Mouse (Mus musculus) kidney, adult 8-10 months (tissue): ENCODE measurements around the gene Oas1d.
"Not testable (repeated sequence)": the region's sequence is repeated elsewhere in the genome, so short reads cannot be mapped to it uniquely, and the experiment has no call there.

Experiments used
- DNase-seq, 2 experiments: peaks; one replicate each; pipeline ENCODE4 v3.0.0; 2022

The Oas1d gene

DNA sequence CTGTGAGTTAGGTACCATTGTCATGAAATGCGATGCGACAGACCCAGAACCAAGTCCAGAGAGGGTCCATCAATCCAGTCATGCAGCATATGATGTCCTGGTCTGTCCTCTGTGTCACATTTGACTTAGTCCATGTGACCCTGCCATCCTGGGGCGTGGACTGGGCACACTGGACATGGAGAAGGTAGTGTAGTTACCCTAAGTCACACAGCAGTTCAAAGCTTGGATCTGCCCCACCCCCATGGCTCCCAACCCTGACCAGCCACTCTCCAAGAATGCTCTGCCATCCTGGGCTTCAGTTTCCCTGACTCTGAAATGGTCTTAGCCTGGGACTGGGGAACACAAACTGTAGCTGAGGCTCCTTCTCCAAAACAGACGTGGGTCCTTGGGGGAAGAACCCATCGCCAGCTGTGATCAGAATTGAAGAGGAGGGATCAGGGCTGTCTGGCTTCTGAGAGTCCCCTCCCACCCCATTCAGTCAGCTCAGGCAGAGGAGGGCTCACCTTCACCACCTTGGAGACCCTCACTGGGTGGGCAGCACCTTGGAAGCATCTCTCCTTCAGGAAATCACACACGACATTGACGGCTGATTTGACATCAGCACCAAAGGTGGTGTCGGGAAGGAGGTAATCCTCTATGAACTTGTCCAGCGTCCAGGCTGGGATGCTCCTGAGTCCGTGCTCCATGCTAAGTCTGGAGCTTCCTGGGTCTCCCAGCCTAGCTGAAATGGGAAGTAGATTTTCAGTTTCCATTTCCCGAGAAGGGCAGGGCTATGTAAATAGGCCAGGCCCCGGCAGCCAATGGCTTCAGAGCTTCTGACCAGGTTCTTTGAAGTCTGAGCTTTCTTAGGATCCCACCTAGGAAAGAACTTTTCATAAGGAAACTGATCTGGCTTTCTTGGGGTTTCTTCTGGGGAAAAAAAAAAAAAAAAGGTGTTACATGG, 7.3 kb upstream of the Oas1d start, which contains the start of gene Oas1a:
TSS of gene Oas1a (minus strand) at position 731 of the 943 bp plus-strand sequence.
- DNase-seq, result not testable (repeated sequence)

DNA sequence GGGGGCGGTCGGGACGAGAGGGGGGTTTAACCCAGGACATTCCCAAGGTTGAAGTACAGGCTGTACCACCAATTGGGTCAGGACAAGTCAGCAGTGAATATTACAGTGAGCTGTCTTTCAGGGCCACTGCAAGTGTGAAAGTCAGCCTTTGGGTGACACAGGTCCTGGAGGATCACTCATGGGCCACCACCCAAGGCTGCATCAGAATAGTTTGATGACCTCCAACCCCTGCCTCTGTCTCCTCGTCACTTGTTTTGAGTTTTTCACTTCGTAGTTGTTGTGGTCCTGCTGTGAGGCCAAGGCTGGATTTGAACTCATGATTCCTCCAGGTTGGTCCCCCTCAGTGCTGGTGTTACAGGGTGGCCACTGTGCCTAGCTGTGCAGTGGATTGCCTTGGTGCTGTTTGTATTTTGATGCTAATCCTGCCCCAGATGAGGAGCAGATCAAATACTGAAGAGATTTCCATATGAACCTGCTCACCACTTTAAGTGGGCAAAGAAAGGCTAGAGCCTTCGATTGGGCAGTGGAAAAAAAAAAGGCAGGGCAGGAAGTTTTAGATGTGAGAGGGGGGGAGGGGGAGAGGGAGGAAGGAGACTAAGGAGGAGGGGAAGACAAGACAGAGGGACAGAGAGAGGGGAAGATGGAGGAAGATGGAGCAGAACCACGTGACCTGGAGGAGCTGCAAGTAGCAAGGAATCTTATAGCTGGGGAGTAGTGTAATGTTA, 6.0 kb upstream of the Oas1d start:
- DNase-seq, result no peak

DNA sequence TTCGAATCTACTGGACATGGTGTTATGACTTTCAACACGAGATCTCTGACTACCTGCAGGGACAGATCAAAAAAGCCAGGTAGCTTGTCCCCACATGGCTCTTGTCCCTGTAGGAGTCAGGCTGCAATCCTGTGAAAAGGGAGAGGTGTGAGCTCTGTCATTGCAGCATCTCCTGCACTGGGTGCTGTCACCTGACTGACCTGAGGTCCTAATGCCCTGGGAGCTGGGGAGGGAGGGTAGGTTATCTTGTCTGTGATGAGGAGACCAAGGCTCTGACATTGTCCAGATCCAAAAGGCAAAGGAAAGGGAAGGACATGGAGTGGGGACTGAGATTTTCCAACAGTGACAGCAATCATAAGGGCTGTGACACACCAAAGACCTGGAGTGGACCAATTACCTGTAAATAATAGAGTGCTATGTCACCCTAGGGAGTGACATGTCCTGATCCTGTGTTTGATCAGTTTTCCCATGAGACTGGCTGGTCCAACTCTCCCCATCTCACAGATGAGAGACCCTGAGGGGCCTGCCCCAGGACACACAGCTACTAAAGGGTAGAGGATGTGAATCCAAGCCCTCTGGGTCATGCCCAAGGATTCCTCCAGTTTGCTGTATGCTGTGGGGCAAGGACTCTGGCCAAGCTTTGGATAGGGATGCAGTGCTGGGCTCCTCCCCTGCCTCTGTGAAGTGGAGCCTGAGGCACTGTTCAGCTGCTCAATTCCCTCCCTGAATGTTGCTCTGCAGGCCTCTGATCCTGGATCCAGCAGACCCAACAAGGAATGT, 5.0 kb downstream of the Oas1d start:
- DNase-seq, result not testable (repeated sequence)

DNA sequence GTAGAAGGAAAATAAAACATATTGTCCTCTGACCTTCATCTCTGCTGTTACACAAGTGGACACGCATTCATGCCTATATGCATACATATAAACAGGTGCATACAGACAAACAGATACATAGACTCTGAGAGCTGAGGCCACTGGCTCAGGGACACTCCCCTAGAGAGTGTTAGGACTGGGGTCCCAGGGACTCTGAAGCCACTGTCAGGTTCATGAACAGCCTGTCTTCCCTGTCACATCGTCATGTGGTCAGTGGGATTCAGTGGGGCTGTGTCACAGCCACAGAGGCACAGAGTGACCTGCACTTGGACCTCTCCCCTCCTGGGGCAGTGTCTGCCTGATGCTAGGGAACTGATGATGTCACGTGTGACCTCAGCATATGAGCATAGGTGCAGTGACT, 6.0 kb downstream of the Oas1d start:
- no peak for DNase-seq

DNA sequence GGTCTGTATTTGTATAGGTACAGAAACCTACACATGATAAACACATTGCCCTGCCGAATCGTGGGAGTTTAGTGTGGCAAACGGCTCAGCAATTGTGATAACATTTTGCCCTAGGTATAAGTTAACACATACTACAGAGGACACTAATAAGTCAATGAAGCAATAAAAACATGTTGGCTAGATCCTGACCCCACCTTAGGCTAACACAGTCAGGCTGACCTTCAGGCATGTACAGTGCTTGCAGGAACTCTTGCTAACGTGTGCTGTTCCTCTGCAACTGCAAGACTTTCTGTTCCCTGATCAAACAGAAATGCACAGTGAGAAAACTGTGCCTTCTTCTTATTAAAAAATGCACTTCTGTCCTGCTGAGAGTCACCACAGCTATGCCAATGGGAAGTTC, 9.6 kb downstream of the Oas1d start:
- DNase-seq, result no peak

DNA sequence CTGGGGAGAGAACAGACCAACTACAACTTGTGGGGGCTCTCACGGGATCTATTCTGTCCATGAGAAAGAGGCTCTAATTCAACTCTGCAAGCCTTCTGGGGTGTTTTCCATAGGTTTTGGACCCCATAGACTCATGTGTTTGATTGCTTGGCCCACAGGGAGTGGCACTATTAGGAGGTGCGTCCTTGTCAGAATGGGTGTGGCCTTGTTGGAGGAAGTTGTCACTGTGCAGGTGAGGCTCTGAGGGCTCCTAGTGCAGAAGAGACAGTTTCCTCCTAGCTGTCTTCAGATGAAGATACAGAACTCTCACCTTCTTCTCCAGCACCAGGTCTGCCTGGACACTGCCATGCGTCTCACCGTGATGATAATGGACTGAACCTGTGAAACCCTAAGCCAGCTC, 10.2 kb downstream of the Oas1d start:
- not testable (repeated sequence) for DNase-seq

DNA sequence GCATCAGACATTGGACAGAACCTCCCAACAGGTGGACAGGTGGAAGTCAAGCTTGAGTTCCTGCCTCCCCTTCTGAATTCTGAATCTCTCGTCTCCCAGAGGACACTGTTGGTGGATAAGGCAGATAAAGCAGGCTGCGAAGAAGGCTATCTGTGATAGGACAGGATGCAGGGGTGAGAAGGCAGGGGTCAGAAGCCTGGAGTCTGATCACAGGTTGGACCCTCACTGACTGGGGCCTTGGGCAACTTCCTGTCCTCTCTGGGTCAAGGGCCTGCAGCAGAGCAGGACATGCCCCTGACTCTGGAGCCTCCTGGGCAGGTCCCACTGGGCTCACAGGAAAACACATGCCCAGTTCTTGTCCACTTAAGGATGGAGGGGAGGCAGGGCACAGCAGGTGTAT, 12.0 kb downstream of the Oas1d start:
- DNase-seq, result not testable (repeated sequence)

DNA sequence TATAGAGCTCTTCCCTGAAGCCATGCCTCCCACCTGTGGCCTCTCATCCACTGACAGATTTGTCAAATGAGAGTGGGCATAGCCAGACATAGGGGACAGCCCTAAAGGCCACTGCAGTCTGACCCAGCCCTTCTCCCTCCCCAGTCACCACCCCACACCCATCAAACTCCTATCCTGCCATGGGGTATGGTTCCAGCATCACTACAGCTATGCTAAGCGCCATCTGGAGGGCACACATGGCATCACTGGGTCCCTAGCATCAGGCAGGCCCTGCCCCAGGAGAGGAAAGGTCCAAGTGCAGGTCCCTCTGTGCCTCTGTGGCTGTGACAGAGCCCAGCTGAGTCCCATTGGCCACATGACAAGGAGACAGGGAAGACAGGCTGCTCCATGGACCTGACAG, 12.7 kb downstream of the Oas1d start:
- DNase-seq, result no peak

DNA sequence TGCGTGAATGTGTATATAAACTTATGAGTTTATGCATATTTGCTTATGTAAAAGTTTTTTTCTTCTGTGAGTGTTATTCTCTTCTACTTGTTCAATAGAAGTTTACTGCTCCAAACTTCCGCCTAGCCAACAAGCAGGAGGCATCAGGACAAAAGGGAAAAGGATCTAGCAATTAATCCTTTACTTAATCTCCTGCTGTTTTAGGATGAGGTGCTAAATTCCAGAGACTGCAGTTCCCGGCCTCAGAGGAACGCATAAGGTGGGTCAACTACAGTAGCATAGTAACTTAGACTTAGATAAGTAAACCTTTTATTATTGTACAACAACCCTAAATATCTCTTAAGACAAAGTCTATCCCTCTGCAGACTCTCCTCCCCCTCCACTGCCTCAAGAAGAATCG, 19.6 kb downstream of the Oas1d start:
- no peak for DNase-seq

DNA sequence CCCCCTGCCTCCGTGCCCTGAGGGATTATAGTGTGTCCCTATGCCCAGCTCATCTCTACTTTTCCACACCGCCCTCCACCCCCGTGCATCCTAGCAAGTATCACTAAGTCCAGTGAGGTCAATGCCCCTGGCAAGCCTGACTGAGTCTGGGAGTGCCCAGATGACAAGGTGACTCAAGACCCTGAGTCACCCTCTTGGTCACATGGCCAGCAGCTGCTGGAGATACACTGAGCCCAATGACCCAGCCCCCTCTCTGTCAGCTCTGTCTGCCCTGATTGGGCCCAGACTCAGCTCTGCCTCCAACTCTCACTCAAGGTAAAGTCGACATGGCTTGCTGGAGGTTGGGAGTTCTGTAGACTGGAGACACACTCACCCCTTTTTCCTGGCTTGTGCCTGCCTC, 23.5 kb downstream of the Oas1d start:
- no peak for DNase-seq

DNA sequence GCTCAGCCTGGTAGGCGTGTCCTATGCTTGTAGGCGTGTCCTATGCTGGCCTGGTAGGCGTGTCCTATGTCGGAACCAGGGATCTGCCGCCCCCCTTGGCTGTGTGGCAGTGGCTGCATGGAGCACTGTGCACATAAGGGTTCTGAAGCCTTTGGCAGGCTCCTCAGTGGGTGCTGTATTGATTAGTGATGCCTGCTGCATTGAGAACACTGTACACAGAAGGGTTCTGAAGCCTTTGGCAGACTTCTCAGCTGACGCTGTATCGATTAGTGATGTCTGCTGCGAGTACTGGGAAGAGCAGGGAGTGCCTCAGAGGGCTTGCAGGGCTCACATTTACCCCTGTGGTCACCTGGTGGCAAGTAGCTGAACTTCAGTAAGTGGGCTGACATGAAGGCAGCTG, 24.2 kb downstream of the Oas1d start:
- DNase-seq, result no peak

DNA sequence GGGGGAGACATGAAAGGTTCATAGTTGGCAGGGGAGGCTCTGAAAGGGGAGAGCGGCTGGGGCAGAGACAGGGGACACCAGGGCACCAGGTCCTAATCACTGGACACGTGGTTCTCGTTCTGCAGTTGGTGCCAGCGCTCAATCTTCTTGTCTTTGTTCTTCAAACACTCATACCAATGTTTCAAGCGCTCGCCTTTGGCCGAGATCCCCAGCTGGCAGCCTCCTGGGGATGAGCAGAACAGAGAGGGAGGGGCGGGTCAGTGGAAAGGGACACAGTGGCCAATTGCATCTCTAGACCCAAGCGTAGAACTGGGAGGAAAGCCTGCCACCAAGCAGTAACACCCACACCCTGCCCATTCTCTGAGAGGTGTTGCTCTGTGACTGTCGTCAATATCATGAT, 27.7 kb downstream of the Oas1d start:
- no peak for DNase-seq

DNA sequence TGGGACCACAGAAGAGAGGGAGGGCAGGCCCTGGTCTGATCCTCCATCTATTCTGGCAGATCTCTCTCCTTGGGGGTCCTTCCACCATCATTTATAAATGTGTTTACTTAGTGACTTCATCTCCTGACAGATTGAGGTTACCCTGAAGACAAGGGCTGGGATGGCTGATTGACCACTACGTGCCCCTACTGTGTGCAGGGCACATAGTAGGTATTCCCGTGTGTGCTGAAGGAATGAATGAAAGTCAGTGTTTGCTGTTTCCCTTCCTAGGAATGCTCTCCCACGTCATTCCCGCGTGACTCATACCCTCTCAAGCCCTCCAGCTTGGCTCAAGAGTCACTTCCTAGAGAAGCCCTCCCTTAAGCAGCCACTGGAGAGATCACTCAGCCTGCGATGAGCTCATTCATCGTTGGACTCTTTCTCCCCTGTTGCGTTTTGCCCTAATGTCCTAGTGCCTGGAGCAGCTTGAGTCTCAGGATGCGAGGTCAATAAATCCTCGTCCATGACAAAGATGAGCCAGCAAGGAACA, 38.0 kb downstream of the Oas1d start:
- no peak for DNase-seq

DNA sequence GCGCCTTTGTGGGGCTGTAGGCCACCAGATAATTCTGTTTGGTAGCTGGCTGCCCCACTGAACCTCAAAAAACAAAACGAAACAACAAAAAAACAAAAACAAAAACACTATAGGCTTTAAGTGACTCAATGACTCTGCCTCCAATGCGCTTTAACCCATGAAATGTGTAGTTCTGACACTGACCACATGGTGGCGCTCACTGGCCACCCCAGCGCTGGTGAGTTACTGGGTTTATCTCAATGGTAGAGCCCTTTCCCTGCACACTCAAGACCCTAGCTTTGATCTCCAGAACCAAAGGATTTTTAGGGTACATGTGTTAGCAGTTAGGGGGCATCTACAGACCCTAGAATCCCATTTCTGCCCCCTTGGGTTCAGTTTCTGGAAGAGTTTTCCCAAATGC, 39.6 kb downstream of the Oas1d start:
- DNase-seq, result peak in 1 of 2 experiments; percentile 17

DNA sequence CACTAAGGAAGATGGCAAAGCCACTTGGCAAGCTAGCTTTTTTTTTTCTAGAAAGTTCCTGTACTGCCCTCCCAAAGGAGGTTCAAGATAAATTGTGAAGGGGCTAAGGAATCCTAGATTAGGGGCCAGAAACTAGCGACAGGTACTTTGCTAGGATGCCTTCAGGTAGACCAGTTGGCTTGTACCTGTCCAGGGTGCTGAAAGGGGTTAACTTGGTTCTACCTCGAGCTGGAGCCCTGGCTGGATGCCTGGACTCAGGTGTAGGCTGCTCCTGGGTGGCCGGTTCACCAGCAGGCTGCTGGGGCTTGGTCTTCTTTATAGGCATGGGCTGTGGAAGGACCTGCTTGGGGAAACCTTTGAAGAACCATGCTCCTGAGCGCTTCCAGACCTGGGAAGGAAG, 46.7 kb downstream of the Oas1d start:
- peak in 1 of 2 experiments; percentile 8 for DNase-seq

DNA sequence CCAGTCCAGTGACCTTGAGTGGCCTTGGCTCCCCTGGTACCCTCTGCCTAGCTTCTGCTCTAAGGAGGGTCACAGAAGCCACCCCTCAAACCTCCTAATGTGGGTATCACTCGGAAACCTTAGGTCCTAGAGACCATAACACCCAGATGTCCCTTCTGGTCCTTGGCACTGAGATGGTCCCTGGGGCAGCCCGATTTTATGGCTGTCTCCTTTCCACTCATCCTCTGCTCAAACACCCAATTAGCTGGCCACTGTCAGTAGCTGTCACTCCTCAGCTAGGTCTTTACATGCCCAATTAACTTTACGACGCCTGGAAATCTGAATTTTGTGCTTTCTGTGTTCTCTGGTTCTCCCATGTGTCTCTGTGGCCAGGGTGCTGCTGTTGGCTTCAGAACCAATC, 51.8 kb downstream of the Oas1d start:
- no peak for DNase-seq

DNA sequence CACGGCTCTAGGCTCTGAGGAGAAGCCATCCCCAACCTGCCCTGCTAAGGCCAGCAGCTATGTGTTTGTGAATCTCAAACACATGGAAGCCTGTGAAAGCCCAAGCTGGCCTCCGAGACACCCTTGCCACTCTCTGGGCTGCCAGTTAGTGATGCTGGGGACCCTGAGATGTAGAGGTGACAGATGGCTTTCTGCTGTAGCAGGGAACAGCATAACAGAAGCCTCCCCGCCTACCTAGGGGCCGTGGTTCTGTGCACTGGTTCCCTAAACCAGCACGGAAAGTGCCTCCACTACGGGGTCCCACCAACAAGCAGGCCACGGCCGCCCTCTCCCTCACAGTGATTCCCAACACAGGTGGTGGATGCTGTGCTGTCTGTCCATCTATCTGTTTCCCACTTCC, 52.6 kb downstream of the Oas1d start:
- no peak for DNase-seq

DNA sequence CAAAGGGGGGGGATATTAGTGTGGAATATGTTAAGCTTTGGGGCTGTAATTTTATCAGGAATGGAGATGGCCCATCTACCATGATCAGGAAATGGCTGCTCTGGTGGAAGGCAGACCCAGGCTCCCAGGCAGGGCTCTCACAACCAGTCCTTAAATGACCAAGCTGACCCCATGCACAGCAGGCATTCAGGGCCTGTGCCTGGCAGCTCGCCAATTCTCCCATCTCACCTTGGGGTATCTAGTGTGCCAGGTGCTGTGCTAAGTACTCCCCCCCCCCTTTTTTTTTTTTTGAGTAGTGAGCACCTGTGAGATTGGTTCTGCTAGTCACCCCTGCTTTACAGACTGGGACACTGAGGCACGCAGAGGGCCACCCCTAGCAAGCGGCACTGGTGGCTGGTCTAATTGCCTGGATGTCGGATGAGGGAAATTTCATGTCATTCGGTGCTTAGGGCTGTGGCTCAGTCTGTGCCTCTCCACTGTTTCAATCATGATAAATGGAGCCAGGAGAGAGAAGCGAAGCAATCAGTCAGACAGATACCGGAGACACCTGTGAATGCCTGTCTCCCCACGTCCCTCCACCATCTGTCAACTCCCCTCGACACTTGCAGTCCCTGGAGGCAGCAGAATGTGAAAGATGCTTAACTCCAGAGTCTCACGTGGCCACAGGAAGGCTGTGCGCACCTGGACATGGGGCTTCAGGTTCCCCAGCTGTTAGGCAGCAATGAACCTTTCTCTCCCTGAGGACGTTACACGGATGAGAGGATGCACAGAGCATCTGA, 53.2 kb downstream of the Oas1d start:
- no peak for DNase-seq

DNA sequence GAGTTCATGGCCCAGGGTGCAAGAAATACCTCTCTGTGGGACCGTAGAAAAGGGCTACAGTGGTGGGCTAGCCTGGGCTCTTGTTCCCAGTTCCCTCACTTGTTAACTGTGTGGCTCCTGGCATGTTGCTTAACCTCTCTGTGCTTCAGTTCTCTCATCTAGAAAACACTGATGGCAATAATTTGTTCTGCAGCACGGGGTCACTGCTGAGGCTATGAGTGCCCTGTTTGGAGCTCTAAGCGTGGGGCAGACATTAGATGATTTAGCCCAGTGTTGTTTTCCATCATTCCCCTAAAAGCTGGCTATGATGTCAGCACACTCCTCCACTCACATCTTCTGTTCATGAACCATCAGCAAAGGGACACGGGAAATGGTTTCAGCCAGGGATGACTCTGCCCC, 53.8 kb downstream of the Oas1d start:
- no peak for DNase-seq

DNA sequence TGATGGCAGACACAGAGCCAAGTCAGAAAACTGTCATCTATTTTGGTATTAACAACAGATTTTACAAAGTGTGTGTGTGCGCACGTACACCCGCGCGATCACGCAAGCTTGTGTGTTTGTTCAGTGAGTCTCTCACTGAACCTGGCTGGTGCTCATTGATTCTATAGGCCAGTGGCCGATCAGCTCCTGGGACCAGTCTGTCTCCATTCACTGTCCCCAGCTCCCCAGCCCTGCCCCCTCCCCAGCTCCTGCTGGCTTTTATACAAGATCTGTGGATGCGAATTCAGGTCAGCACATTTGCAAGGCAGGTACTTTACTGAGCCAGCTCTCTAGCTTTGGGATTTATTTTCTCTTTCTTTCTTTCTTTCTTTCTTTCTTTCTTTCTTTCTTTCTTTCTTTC, 54.5 kb downstream of the Oas1d start:
- DNase-seq, result no peak

DNA sequence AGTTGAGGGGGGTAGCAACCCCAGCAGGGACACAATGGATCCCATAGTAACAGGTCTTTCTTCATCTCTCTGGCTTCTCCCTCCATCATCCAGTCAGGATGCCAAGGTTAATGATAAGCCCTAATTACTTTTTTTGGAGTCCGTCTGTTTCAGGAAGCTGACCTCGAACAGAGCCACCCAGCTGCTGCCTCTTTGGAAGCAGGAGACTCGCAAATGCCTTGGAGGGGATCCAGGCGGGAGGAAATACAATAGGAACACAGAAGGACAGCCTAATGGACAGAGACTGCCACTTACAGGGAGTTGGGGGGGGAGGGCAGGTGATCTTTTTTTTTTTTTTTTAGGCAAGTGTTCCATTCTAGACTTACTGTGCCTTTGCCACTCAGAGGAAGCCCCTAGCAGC, 55.4 kb downstream of the Oas1d start:
- no peak for DNase-seq
